Mouse (Mus musculus) right cerebral cortex, adult 2 months (tissue): ENCODE data around the gene B230104I21Rik.
A peak's percentile ranks its signal among the peaks of the same experiment; 100 is the strongest.

Experiments used
- DNase-seq, 2 experiments: peaks; one replicate each; pipeline ENCODE4 v3.0.0; 2021 to 2022; ENCODE audit warnings: low spot score in 2 of 2

Gene B230104I21Rik

GRCm38 (mm10) chr4:154348197-154348786 lies 12.4 kb downstream of the B230104I21Rik start:
- no peak for DNase-seq

- DNase-seq: no peak
These were observed 16.3 kb downstream of the B230104I21Rik start for GRCm38 (mm10) chr4:154352246-154352645.

- no peak for DNase-seq
These were observed 19.5 kb downstream of the B230104I21Rik start for GRCm38 (mm10) chr4:154355408-154355807.

- DNase-seq: no peak
These were observed 22.4 kb downstream of the B230104I21Rik start for GRCm38 (mm10) chr4:154358370-154358769.

- DNase-seq: no peak
These were observed 22.9 kb downstream of the B230104I21Rik start for GRCm38 (mm10) chr4:154358816-154359215.

- DNase-seq: no peak
These were observed 23.9 kb downstream of the B230104I21Rik start for GRCm38 (mm10) chr4:154359762-154360300.

- no peak for DNase-seq
These were observed 24.5 kb downstream of the B230104I21Rik start for GRCm38 (mm10) chr4:154360441-154360840.

GRCm38 (mm10) chr4:154360850-154361249 lies 24.9 kb downstream of the B230104I21Rik start:
- no peak for DNase-seq

- DNase-seq: peak; percentile 43 to 49
These were observed 28.8 kb downstream of the B230104I21Rik start for GRCm38 (mm10) chr4:154364752-154365151.

GRCm38 (mm10) chr4:154366836-154367235 lies 30.9 kb downstream of the B230104I21Rik start:
- DNase-seq: no peak

- no peak for DNase-seq
These were observed 33.2 kb downstream of the B230104I21Rik start for GRCm38 (mm10) chr4:154369089-154369488.

- DNase-seq: no peak
These were observed 34.9 kb downstream of the B230104I21Rik start for GRCm38 (mm10) chr4:154370841-154371240.

- DNase-seq: no peak
These were observed 35.8 kb downstream of the B230104I21Rik start for GRCm38 (mm10) chr4:154371542-154372247.

- no peak for DNase-seq
These were observed 40.2 kb downstream of the B230104I21Rik start for GRCm38 (mm10) chr4:154375939-154376625.

- DNase-seq: no peak
These were observed 42.9 kb downstream of the B230104I21Rik start for GRCm38 (mm10) chr4:154378876-154379275.

GRCm38 (mm10) chr4:154385208-154385607 lies 49.3 kb downstream of the B230104I21Rik start:
- DNase-seq: no peak

GRCm38 (mm10) chr4:154385918-154386317 lies 50.0 kb downstream of the B230104I21Rik start:
- no peak for DNase-seq

GRCm38 (mm10) chr4:154386810-154387209 lies 50.9 kb downstream of the B230104I21Rik start:
- DNase-seq: no peak

GRCm38 (mm10) chr4:154389641-154390040 lies 53.7 kb downstream of the B230104I21Rik start:
- DNase-seq: no peak

- no peak for DNase-seq
These were observed 54.6 kb downstream of the B230104I21Rik start for GRCm38 (mm10) chr4:154390333-154391080.

GRCm38 (mm10) chr4:154392641-154393040 lies 56.7 kb downstream of the B230104I21Rik start:
- DNase-seq: no peak
